In the genomic region with DNA sequence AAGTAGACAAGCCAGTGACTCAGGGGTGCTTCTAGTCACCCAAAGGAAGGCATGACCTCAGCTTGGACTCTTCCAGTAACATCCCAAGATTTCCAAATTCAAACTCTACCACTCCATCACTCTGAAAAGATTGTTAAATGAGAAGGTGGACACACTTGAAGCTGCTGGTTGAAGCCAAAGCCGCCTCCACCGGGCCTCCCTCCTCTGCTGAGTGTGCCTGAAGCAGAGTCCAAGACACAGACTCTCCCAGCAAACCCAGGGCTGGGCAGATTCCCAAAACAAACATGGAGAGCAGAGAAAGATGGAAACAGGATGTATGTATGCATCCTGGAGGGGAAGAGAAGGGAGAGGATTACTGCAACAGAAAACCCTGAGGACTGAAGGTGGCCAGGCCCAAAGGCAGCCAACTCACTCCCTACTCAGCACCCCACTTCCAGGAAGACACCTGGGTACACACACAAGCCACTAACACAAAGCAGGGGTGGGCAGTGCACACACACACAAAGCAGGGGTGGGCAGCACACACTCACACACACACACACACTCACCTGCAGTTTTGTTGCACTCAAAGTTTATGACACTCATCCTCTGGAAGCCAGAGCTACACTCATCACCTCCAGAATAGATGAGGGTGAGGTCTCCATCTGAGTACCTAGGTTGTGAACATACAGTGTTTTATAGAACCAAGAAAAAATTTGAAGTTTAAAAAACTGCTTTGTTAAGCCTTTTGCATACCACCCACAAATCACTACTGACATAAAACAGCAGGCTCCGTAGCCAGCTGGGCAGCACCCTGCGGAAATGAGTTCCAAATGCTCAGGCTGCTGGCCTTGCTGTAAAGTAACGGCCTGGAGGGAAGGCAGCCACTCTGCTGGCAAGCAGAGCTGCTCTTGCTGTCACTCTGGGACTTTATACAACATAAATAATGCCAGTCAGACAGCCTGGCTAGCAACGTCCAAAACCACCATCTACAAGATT, we compare ENCODE assay signal across 8 mouse cellular contexts. TPM values are rescaled to one million over a fixed set of nuclear protein-coding genes. Genes with fewer than 3 reads are reported as not detected.
DNase-seq lines count a peak whose midpoint lies in the region; ATAC-seq lines count a peak whose summit lies in the region.

No protein-coding gene starts in this region.

- H3K9me3 ChIP-seq in embryonic facial prominence, embryonic 13.5 days: no peaks in the 10 kb centered on the region

- ATAC-seq in embryonic facial prominence, embryonic 13.5 days (ENCODE audit: insufficient number of reproducible peaks, insufficient read depth, low FRiP score, low TSS enrichment, low read depth): no peak
- ATAC-seq in erythroblast, adult 5-6 weeks (replicated peaks; ENCODE audit: low FRiP score, poor library complexity, severe bottlenecking): no peak

- H3K9ac ChIP-seq in embryonic facial prominence, embryonic 13.5 days: no peak overlapping the region

- H3K4me1 ChIP-seq in embryonic facial prominence, embryonic 13.5 days: peaks cover 54% of the 10 kb centered on the region

- H3K4me2 ChIP-seq in embryonic facial prominence, embryonic 13.5 days: peak overlapping the region; percentile 15

- H3K36me3 ChIP-seq in embryonic facial prominence, embryonic 13.5 days: peaks cover 46% of the 10 kb centered on the region

- peak overlapping the region; percentile 93 for H3K27ac ChIP-seq in embryonic facial prominence, embryonic 13.5 days

- WGBS in embryonic facial prominence, embryonic 13.5 days: 30% methylated on average over 6 of the region's 6 CpGs
- 6% methylated on average over 6 of the region's 6 CpGs for WGBS in large intestine, adult 2 months

- no peak overlapping the region for H3K4me3 ChIP-seq in embryonic facial prominence, embryonic 13.5 days

- no peaks in the 10 kb centered on the region for H3K27me3 ChIP-seq in embryonic facial prominence, embryonic 13.5 days

- intact Hi-C loops in heart, postnatal 10 days (cut with DNase I): loop anchor here (2.0 to 10.0 kb wide), 3 partner anchors 14 to 270 kb away; a partner anchor contains a TSS

- DNase-seq in right cerebral cortex, adult 18-20 months: peak; percentile 63
- DNase-seq in right cerebral cortex, postnatal 36 days (ENCODE audit: low spot score in 2 of 2): no peak
- DNase-seq in heart, postnatal 10 days: peak; percentile 69 to 77
- peak; percentile 68 for DNase-seq in large intestine, adult 2 months (ENCODE audit: low read depth, low spot score)
- peak; percentile 40 for DNase-seq in neural tube, embryonic 10.5 days (ENCODE audit: extremely low spot score, low spot score)
- no peak for DNase-seq in spleen, adult 18-20 months

RNA-seq across cellular contexts. Expression of a gene that starts 44.4 kb away (rescaled TPM):
- 27.9 and 35.4 TPM in 2 replicates for polyA plus RNA-seq in embryonic facial prominence, embryonic 13.5 days (2015; fragmentation: Nextera tagmentation; extraction: Ambion mirVana)
- total RNA-seq in heart, postnatal 10 days (2021): 100 to 1,000 TPM; 180 to 214 TPM
- polyA plus RNA-seq in large intestine, adult 2 months (2012; rRNA removed): 10.3 and 17.9 TPM in 2 replicates
- 0.96 and 3.3 TPM in 2 replicates for total RNA-seq in erythroblast, adult 5-6 weeks (2015; ENCODE audit: low replicate concordance)
- total RNA-seq in erythroblast, adult 5-6 weeks (2017; ENCODE audit: low replicate concordance): 4.9 TPM in 2 replicates

RNA-seq across cellular contexts. Expression of a gene that starts 49.4 kb away (rescaled TPM):
- polyA plus RNA-seq in embryonic facial prominence, embryonic 13.5 days (2015; fragmentation: Nextera tagmentation; extraction: Ambion mirVana): 0.58 TPM in 1 of 2 replicates, not detected in the other
- total RNA-seq in heart, postnatal 10 days (2021): 1 to 10 TPM; 2.3 to 3.4 TPM
- polyA plus RNA-seq in large intestine, adult 2 months (2012; rRNA removed): 36.3 and 50.9 TPM in 2 replicates
- not detected in 2 replicates for total RNA-seq in erythroblast, adult 5-6 weeks (2015; ENCODE audit: low replicate concordance)
- total RNA-seq in erythroblast, adult 5-6 weeks (2017; ENCODE audit: low replicate concordance): not detected in 2 replicates

Comparison
In these comparisons a context has a peak if more than half of its experiments do, and no peak if none do; other contexts are left out.
1. DNase-seq: peak in right cerebral cortex, adult 18-20 months (single experiment), heart, postnatal 10 days (2 of 2), large intestine, adult 2 months (single experiment) and neural tube, embryonic 10.5 days (single experiment); none in right cerebral cortex, postnatal 36 days (0 of 2) and spleen, adult 18-20 months (0 of 2).
2. RNA of a gene that starts 44.4 kb away (total RNA-seq): 180 to 214 TPM in heart, postnatal 10 days; 0.96 to 4.9 TPM in erythroblast, adult 5-6 weeks; every median in the first group is over 10 times any median in the second.